Mouse (Mus musculus): ENCODE data around the gene Pcyt1a. TPM values are rescaled to one million over a fixed set of nuclear protein-coding genes. Genes with fewer than 3 reads are reported as not detected.

The Pcyt1a gene
- polyA plus RNA-seq, 1 experiment = 14.2 TPM

DNA sequence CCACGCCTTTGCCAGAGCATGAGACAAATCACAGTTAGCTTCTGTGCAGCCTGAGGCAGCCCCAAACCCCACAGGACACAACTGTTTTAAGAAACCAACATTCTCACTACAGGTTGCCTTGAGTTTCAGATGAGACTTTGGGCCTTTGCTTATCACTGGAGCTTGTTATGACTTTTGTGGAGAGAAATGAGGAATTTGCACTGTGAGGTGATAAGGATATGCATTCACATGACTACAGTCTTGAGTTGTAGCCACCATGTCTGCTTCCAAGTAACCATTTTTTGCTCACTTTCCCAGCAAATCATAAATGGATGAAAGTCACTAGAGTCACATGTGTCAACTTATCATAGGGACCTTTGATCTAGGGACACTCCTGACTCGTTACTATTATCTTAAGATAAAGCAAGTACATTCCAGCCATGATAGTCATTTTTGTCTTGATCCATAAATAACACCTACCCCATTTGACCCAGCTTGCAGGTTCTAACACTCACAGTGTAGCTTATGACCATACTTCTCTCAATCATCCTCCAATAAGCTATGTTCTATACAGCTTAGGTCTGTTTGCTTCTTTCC, 15.9 kb downstream of the Pcyt1a start:
- TF ChIP-seq GATA1 (IDR thresholded peaks at IDR 0.05; ENCODE audit: borderline replicate concordance, low read length) (no peak), FLI1 (IDR thresholded peaks at IDR 0.05; ENCODE audit: low read length) (no peak)
- no peak overlapping the region for H3K4me3 ChIP-seq (replicated peaks)
- no peaks in the 10 kb centered on the region for H3K9me3 ChIP-seq
- H3K4me1 ChIP-seq = peaks cover 70% of the 10 kb centered on the region
- no peaks in the 10 kb centered on the region for H3K27me3 ChIP-seq (replicated peaks)
- H3K36me3 ChIP-seq (replicated peaks; ENCODE audit: low read length) = peaks cover 71% of the 10 kb centered on the region

DNA sequence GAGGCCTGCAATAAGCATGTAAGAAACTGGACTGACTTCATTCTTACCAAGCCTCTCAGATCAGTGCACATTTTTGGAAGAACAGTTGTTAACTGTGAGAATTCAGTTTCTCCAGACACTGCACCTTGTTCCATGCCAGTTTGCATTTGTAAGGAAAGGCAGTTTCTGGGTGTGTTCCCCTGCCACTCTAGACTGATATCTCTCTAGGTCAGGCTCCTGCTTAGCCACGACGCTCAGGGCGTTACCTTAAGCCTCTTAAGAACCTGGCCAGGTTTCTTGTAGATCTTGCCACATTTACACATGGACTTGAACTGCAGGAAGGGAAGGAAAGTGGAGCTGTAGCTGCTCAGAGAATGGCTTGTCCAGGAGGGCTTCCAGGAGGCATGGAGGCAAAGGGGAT, 18.9 kb downstream of the Pcyt1a start:
- no peak for TF ChIP-seq FLI1 (IDR thresholded peaks at IDR 0.05; ENCODE audit: low read length)
- TF ChIP-seq GATA1 (IDR thresholded peaks at IDR 0.05; ENCODE audit: borderline replicate concordance, low read length) = no peak
- no peaks in the 10 kb centered on the region for H3K27me3 ChIP-seq (replicated peaks)
- peaks cover 82% of the 10 kb centered on the region for H3K36me3 ChIP-seq (replicated peaks; ENCODE audit: low read length)
- no peaks in the 10 kb centered on the region for H3K9me3 ChIP-seq
- peaks cover 58% of the 10 kb centered on the region for H3K4me1 ChIP-seq
- H3K4me3 ChIP-seq (replicated peaks) = no peak overlapping the region

DNA sequence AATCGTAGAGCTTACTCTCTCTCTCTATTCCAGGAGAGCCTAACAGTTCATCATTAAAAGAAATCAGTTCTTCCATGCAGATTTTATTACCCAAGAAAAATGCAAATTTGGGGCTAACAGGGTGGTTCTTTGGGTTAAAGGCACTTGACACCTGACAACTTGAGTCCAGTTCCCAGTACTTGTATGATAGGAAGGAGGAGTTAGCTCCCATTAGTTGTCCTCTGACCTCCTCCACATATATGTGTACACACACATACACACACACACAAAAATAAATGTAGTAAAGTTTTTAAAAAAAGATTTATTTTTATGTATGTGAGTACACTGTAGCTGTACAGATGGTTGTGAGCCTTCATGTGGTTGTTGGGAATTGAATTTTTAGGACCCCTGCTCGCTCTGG, 19.4 kb downstream of the Pcyt1a start:
- Histone ChIP-seq H3K36me3 (replicated peaks; ENCODE audit: low read length) (peaks cover 86% of the 10 kb centered on the region), H3K4me3 (replicated peaks) (no peak overlapping the region), H3K4me1 (peaks cover 54% of the 10 kb centered on the region), H3K27me3 (replicated peaks) (no peaks in the 10 kb centered on the region), H3K9me3 (no peaks in the 10 kb centered on the region)
- TF ChIP-seq FLI1 (IDR thresholded peaks at IDR 0.05; ENCODE audit: low read length) = no peak
- no peak for TF ChIP-seq GATA1 (IDR thresholded peaks at IDR 0.05; ENCODE audit: borderline replicate concordance, low read length)

DNA sequence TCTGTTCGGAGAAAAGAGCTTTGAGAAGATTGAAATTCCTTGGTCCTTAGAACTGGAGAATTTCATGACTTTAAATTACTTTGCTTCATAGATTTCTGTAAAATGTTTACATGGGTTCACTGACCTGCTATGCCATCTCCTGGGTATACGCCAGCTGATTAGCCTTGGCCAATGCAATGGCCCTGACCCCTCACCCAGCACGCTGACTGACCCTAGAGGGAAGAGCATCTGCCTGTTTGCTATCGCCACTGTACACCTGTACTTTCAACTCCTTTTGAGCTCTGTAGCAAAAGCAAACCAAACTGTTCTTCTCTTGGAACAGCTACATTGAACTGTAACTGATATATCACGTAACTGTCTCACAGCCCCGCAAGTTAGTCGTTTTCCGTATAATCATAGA, 22.4 kb downstream of the Pcyt1a start:
- Histone ChIP-seq H3K27me3 (replicated peaks) (no peaks in the 10 kb centered on the region), H3K4me3 (replicated peaks) (no peak overlapping the region), H3K36me3 (replicated peaks; ENCODE audit: low read length) (peaks cover 87% of the 10 kb centered on the region), H3K9me3 (no peaks in the 10 kb centered on the region), H3K4me1 (peaks cover 37% of the 10 kb centered on the region)
- no peak for TF ChIP-seq FLI1 (IDR thresholded peaks at IDR 0.05; ENCODE audit: low read length)
- no peak for TF ChIP-seq GATA1 (IDR thresholded peaks at IDR 0.05; ENCODE audit: borderline replicate concordance, low read length)

- TF ChIP-seq FLI1 (IDR thresholded peaks at IDR 0.05; ENCODE audit: low read length) (no peak), GATA1 (IDR thresholded peaks at IDR 0.05; ENCODE audit: borderline replicate concordance, low read length) (no peak)
- H3K4me1 ChIP-seq = peaks cover 31% of the 10 kb centered on the region
- no peak overlapping the region for H3K4me3 ChIP-seq (replicated peaks)
- no peaks in the 10 kb centered on the region for H3K9me3 ChIP-seq
- H3K27me3 ChIP-seq (replicated peaks) = no peaks in the 10 kb centered on the region
- H3K36me3 ChIP-seq (replicated peaks; ENCODE audit: low read length) = peaks cover 94% of the 10 kb centered on the region
These were observed 23.9 kb downstream of the Pcyt1a start for GRCm38 (mm10) chr16:32454646-32455045.

DNA sequence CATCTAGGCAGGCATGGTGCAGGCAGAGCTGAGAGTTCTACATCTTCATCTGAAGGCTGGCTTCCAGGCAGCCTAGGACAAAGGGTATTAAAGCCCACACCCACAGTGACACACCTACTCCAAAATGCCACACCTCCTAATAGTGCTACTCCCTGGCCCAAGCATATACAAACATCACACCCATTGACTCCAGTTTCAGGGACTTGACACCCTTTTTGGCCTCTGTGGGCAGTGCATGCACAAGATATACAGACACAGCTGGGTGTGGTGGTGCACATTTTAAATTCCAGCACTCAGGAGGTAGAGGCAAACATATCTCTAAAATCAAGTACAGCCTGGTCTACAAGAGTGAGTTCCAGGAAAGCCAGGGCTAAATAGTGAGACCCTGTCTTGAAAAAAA, 25.4 kb downstream of the Pcyt1a start:
- TF ChIP-seq FLI1 (IDR thresholded peaks at IDR 0.05; ENCODE audit: low read length) (no peak), GATA1 (IDR thresholded peaks at IDR 0.05; ENCODE audit: borderline replicate concordance, low read length) (no peak)
- peaks cover 94% of the 10 kb centered on the region for H3K36me3 ChIP-seq (replicated peaks; ENCODE audit: low read length)
- H3K4me3 ChIP-seq (replicated peaks) = no peak overlapping the region
- no peaks in the 10 kb centered on the region for H3K9me3 ChIP-seq
- no peaks in the 10 kb centered on the region for H3K27me3 ChIP-seq (replicated peaks)
- peaks cover 23% of the 10 kb centered on the region for H3K4me1 ChIP-seq

DNA sequence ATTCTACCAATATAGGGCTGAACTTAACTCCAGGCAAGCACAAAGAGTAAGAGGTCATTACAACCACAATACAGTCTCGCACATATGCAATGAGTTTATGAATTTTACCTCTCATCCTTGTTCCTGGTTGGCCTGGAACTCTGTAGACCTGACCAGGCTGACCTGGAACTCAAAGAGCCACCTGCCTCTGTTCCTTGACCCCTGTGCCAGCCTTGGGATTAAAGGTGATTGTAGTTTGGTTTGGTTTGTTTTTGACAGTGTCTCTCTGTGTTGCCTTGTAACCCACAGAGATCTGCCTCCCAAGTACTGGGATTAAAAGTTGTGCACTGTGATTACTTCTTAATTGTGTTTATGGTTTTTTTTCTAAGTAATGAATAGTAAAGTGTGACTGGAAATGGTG, 26.0 kb downstream of the Pcyt1a start:
- TF ChIP-seq GATA1 (IDR thresholded peaks at IDR 0.05; ENCODE audit: borderline replicate concordance, low read length) = no peak
- no peak for TF ChIP-seq FLI1 (IDR thresholded peaks at IDR 0.05; ENCODE audit: low read length)
- Histone ChIP-seq H3K36me3 (replicated peaks; ENCODE audit: low read length) (peaks cover 93% of the 10 kb centered on the region), H3K27me3 (replicated peaks) (no peaks in the 10 kb centered on the region), H3K4me1 (peaks cover 18% of the 10 kb centered on the region), H3K9me3 (no peaks in the 10 kb centered on the region), H3K4me3 (replicated peaks) (no peak overlapping the region)

DNA sequence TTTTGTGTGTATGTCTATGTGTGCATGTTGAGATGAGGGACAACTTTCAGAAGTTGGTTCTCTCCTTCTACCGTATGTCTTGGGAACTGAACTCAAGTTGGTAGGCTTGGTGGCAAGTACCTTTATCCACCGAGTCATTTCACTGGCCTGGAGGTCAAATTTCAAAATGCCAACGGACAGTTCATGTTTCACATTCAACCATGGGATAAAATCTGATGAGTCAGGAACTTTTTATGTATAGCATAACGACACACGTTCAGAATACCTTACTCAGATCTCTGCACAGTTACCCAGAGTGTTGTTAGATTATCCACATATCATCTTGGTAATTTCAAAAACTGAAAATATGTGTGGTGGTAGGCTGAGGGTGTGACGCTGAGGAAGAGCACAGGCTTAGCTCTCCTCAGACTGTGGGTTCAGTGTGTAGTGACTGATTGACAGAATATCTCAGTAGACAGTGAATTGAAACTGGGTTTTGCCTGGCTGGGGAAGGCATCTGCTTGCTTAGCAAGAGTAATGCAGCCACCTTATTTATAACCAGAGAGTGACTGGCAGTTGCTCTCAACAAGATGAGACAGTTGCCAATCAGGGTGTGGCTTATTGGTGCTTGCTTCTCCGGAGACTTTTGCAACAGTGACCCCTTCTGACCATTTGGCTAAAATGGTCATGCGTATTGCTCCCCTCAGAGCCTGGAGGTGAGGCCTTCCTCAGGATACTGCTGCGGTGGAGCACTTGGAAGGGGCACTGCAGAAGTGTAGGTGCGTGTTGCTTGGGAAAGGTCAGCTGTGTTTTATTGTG, 27.1 kb downstream of the Pcyt1a start:
- Histone ChIP-seq H3K9me3 (no peaks in the 10 kb centered on the region), H3K27me3 (replicated peaks) (no peaks in the 10 kb centered on the region), H3K36me3 (replicated peaks; ENCODE audit: low read length) (peaks cover 93% of the 10 kb centered on the region), H3K4me1 (peaks cover 14% of the 10 kb centered on the region), H3K4me3 (replicated peaks) (peak overlapping the region; percentile 64)
- TF ChIP-seq FLI1 (IDR thresholded peaks at IDR 0.05; ENCODE audit: low read length) (no peak), GATA1 (IDR thresholded peaks at IDR 0.05; ENCODE audit: borderline replicate concordance, low read length) (no peak)

DNA sequence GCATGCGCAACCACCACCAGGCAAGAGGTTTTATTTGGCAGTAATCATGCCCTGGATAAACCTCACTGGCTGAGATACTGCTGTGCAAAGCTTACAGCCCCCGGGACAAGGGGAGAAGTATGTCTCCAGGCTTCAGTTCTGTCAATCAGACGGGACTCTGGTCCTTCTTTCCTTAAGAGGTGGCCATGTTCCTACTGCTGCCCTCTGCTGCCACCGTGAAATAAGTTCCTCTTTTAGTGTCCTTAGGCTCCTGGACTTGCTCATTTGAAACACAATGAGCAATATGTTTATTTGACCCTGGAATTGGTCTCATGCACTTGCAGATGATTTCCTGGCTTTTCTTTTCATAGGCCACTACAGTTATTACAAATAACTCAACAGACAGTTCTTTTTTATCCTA, 29.8 kb downstream of the Pcyt1a start:
- TF ChIP-seq FLI1 (IDR thresholded peaks at IDR 0.05; ENCODE audit: low read length) (no peak), GATA1 (IDR thresholded peaks at IDR 0.05; ENCODE audit: borderline replicate concordance, low read length) (no peak)
- Histone ChIP-seq H3K9me3 (no peaks in the 10 kb centered on the region), H3K4me1 (peaks cover 24% of the 10 kb centered on the region), H3K4me3 (replicated peaks) (no peak overlapping the region), H3K36me3 (replicated peaks; ENCODE audit: low read length) (peaks cover 87% of the 10 kb centered on the region), H3K27me3 (replicated peaks) (no peaks in the 10 kb centered on the region)

- peaks cover 27% of the 10 kb centered on the region for H3K4me1 ChIP-seq
- no peak for TF ChIP-seq FLI1 (IDR thresholded peaks at IDR 0.05; ENCODE audit: low read length)
- no peak for TF ChIP-seq GATA1 (IDR thresholded peaks at IDR 0.05; ENCODE audit: borderline replicate concordance, low read length)
- H3K36me3 ChIP-seq (replicated peaks; ENCODE audit: low read length) = peaks cover 87% of the 10 kb centered on the region
- H3K9me3 ChIP-seq = no peaks in the 10 kb centered on the region
- no peaks in the 10 kb centered on the region for H3K27me3 ChIP-seq (replicated peaks)
- H3K4me3 ChIP-seq (replicated peaks) = no peak overlapping the region
These were observed 31.0 kb downstream of the Pcyt1a start for GRCm38 (mm10) chr16:32461713-32462112.
